Mouse (Mus musculus): Measurements from ENCODE around the gene Acat2. TPM values are rescaled to one million over a fixed set of nuclear protein-coding genes. Genes with fewer than 3 reads are reported as not detected.
A peak's percentile ranks its signal among the peaks of the same experiment; 100 is the strongest.
"Not testable (repeated sequence)": the region's sequence is repeated elsewhere in the genome, so short reads cannot be mapped to it uniquely, and the experiment has no call there.

Acat2 gene
- total RNA-seq (2021), result 100 to 1,000 TPM; 101 to 110 TPM
- long read RNA-seq, transcript Acat2-203 (8 exons, 1,800 nt), result minor isoform, 27 of 187 reads
- long read RNA-seq, transcript Acat2-201 (9 exons, 2,250 nt), result major isoform, 120 of 187 reads
- long read RNA-seq, partial matches to known transcripts, result 9 of 187 reads
- long read RNA-seq, other reads (novel, unspliced or antisense), result 31 of 187 reads

GRCm38 (mm10) chr17:12960331-12960873 is at the start of gene Acat2:
Acat2 (minus strand) TSS chr17:12960747.
- peak; percentile 92 to 95 for DNase-seq (ENCODE audit: low spot score in 2 of 2)

- DNase-seq (ENCODE audit: low spot score in 2 of 2), result peak in 1 of 2 experiments; percentile 22
Observed at GRCm38 (mm10) chr17:13009887-13010286, 49.3 kb upstream of the Acat2 start.

DNA sequence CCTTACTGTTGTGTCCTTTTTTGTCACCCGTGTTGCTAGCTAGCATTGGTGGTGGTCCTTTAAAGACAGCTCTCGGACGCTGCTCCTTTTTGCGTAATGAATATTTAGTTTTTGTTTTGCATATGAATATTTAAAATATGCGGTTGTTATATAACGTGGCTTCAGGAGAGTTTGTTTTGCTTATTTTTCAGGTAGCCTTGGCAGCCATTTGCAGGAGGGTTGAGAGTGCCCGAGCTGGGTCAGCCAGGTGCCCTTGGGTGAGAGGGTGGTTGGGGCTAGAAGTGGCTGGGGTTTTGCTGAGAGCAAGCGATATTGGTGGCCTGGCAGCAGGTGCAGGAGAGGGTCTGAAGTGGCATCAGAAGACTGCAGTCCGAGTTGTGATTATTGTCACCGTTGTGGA is 48.0 kb upstream of the Acat2 start:
- DNase-seq (ENCODE audit: low spot score in 2 of 2), result peak in 1 of 2 experiments; percentile 26

GRCm38 (mm10) chr17:13007730-13008425 is 47.3 kb upstream of the Acat2 start:
- DNase-seq (ENCODE audit: low spot score in 2 of 2), result peak; percentile 97 to 99

DNA sequence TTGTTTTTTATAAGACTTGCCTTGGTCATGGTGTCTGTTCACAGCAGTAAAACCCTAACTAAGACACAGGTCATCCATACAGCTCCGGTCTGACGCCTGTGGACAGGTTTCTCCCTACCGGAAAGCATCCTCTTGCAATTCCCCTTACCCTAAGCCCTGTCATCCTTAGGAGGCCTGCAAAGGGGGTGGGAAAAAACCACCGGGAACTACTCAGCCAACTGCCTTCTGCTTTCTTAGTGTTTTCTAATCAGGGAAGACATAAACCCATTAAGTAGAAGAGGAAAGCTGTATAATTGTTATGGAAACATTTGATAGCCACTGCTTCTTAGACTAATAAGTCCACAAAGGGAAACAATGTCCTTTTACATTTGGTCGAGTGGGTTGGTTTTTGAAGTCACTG is 46.4 kb upstream of the Acat2 start:
- DNase-seq (ENCODE audit: low spot score in 2 of 2), result no peak

GRCm38 (mm10) chr17:13006546-13006945 is 46.0 kb upstream of the Acat2 start, which contains the start of gene Sod2:
Sod2 (plus strand) TSS chr17:13006846.
- DNase-seq (ENCODE audit: low spot score in 2 of 2), result not testable (repeated sequence)

DNA sequence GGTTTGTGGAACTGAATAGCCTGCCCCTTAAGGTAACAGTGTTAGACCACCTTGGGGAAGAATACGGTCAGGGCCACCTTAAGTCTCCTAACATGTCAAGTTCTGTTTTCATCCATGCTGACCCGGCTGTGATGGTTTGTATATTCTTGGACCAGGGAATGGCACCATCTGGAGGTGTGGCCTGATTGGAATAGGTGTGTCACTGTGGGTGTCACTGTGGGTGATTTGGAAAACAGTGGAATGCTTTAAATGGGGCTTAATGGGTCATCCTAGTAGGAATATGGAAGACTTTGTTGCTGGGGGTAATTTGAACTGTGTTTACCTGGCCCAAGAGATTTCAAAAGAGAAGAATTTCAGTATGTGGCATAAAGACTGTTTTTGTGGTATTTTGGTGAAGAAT is 43.9 kb upstream of the Acat2 start:
- DNase-seq (ENCODE audit: low spot score in 2 of 2), result not testable (repeated sequence)

- not testable (repeated sequence) for DNase-seq (ENCODE audit: low spot score in 2 of 2)
Observed at GRCm38 (mm10) chr17:13002243-13002642, 41.7 kb upstream of the Acat2 start.

GRCm38 (mm10) chr17:12999069-12999468 is 38.5 kb upstream of the Acat2 start:
- no peak for DNase-seq (ENCODE audit: low spot score in 2 of 2)

DNA sequence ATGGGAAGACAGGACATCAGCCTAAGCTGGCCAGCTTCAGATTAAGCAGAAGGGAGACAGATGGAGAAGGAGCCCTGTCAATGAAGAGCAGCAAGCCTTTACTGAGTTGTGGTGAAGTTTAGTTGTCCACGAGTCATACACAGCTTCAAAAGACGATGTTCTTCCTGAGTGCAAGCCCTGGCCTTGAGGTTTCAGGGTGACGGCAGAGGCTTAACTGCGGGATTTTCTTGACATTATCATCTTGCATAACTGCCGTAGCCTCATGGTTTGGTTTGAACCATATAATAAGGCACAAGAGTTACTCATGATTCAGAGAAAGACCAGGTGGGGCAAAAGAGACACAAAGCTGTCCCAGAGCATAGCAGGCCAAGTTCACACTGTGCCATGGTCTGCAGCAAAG is 37.3 kb upstream of the Acat2 start:
- DNase-seq (ENCODE audit: low spot score in 2 of 2), result no peak

GRCm38 (mm10) chr17:12996345-12996744 is 35.8 kb upstream of the Acat2 start:
- peak; percentile 41 to 73 for DNase-seq (ENCODE audit: low spot score in 2 of 2)

GRCm38 (mm10) chr17:12994069-12994468 is 33.5 kb upstream of the Acat2 start, which contains the start of gene Wtap:
Wtap (minus strand) TSS chr17:12994169.
- no peak for DNase-seq (ENCODE audit: low spot score in 2 of 2)

DNA sequence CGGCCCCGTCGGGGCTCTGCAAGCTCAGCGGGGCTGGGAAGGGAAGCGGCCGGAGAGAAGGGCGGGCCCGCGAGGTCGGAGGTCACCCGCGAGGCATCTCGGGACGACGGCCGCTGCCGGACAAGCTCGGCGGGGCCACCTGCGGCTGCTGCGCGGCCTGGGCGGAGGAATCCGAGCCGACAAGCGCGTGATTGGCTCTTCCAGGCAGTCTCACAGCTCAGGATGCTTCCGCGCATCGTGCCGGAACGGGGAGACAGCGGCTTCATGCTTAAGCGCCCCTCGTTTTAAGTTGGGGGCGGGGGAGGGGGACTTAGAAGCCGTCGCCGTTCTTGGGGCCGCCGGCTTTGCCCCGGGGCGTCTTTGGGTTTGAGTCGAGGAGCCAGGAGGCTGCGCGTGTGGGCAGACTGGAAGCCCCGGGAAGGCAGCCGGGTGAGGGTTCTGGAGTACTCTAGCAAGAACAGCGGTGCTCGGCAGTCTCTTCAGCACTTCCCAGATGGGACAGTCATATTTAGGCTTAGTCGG is 32.0 kb upstream of the Acat2 start:
- peak; percentile 91 to 95 for DNase-seq (ENCODE audit: low spot score in 2 of 2)

DNA sequence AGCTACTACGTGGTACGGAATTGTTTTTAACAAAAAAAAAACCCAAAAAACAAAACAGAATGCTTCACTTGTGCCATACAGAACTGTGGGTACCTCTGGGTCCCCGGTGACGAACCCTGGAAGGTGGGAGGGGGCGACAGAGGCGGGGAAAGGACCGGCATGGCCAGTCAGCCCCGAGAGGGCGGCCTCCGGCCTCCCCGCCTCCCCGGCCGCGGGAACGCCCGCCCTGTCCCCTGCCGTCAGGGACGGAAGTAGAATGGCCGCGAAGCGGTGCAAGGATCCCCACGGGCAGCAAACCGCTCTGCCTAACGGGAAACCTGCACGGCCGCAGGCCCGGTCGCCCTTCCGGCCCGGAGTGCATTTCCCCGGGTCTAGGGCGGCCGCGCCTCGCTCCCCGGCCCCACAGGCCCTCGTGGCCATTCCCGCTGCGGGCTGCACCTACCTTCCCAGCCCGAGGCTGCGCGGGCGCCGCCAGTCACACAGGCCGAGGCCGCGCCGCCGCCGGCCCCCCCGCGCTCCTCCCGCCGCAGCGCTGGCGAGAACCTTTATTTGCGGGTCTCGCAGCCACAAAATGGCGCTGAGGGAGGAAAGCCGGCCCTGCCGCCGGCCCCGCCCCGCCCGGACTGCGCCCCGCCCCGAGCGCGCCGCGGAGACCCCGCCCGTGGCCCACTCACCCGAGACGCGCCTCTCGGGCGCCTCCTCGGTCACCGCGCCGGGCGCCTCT is 31.2 kb upstream of the Acat2 start:
- DNase-seq (ENCODE audit: low spot score in 2 of 2), result peak; percentile 84 to 91

- DNase-seq (ENCODE audit: low spot score in 2 of 2), result peak in 1 of 2 experiments; percentile 46
Observed at GRCm38 (mm10) chr17:12991194-12991634, 30.7 kb upstream of the Acat2 start.

- no peak for DNase-seq (ENCODE audit: low spot score in 2 of 2)
Observed at GRCm38 (mm10) chr17:12990567-12991145, 30.1 kb upstream of the Acat2 start.

GRCm38 (mm10) chr17:12988096-12988495 is 27.5 kb upstream of the Acat2 start:
- not testable (repeated sequence) for DNase-seq (ENCODE audit: low spot score in 2 of 2)

DNA sequence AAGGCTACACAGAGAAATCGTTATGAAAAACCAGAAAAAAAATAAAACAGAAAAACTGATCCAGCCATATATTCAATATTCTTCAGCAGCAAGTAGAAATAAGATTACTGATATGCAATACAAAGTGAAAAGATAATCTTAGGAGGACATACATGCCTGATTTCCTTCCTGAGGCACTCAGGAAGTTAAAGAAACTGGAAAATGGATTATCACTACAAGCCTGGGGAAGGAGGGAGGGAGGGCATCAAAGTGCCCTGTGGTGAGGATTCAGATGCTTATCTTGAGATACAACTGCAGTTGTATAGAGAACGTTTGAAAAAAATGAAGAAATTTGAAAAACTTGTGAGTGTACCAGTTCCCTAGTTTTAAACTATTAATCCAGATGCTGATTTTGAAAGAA is 23.4 kb upstream of the Acat2 start:
- DNase-seq (ENCODE audit: low spot score in 2 of 2), result no peak

- DNase-seq (ENCODE audit: low spot score in 2 of 2), result no peak
Observed at GRCm38 (mm10) chr17:12978546-12978945, 18.0 kb upstream of the Acat2 start.

DNA sequence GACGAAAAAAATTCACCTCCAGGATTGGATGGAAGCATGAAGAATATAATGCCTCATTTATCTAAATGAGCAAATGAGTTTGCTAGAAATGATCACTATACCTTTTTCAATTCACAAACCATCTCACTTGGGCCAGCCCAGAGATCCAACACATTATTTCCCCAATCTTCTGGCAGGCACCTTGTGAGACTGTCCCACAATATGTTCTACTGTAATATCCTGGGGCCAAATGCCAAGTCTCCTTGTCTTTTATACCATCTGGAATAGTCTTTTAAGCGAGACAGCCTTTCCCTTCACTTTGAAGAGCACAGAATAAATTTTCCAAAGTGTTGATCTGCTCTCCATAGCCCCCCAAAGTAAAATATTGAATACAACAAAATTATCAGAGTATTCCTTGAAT is 13.3 kb upstream of the Acat2 start:
- DNase-seq (ENCODE audit: low spot score in 2 of 2), result no peak

DNA sequence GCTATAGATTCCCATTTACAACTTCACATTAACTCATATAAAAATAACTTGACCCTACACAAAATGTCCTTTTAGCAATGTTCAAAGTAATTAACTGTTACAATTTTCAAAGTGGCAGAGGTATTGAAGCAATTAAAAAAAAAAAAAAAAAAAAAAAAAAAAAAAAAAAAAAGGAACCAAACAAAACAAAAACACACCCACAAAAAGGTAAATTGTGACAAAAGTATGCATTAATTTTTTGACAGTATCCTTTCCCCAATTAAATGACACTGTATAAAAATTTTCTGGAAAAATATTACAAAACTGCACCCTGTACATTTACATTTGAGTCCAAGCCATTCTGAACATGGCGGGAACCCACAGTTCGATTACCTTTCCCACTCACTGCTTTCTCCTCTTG is 6.6 kb upstream of the Acat2 start:
- no peak for DNase-seq (ENCODE audit: low spot score in 2 of 2)
